Mouse (Mus musculus) left cerebral cortex, postnatal 4 days (tissue): Measurements from ENCODE around the gene Ncoa5. TPM values are rescaled to one million over a fixed set of nuclear protein-coding genes. Genes with fewer than 3 reads are reported as not detected.

Source experiments
- DNase-seq: peaks from one replicate; pipeline ENCODE4 v3.0.0-alpha.2; 2022
- intact Hi-C: fragments of 180-260 bp; cut with DNase I; formaldehyde crosslinking; loops from one replicate; pipeline ENCODE4 v1.15.1; 2025
- total RNA-seq, 2 experiments: library from RNA; stranded (reverse); gene quantifications; 2 replicates each; pipeline ENCODE4 v1.2.3; 2021

Ncoa5 gene
- total RNA-seq, 2 experiments from 2014 or later = 107 to 111 TPM

DNA sequence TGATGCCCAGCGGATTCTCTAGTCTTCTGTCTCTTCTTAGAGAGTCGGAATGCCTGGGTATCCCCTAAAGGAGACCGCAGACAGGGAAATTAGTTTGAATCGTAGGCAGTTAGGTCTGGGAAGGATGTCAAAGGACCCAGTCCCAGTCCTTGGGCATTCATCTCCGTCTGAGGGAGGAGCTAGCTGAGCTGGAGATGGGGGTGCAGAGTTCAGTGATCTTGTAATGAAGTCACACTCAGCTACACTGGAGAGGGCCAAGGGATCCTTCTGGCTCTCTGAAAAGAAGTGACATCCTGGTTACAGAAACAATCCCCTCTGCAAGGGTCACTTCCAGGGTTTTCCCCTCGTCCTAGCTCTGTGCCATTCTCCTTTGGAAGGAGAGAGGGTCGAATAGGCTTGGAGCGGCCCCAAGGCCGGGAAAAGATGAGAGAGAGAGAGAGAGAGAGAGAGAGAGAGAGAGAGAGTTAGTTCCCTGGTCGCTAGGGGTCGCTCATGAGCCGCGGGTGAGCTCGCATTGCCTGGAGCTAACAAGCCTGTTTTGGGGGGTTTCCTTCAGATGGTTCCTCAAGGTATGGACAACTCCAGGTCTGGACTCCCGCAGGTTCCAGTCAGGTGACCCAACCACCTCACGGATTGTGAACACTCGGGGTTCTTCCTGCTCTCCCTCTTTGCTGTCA is 73.0 kb downstream of the Ncoa5 start:
- intact Hi-C loops = no loop called here
- DNase-seq = peak; percentile 84

DNA sequence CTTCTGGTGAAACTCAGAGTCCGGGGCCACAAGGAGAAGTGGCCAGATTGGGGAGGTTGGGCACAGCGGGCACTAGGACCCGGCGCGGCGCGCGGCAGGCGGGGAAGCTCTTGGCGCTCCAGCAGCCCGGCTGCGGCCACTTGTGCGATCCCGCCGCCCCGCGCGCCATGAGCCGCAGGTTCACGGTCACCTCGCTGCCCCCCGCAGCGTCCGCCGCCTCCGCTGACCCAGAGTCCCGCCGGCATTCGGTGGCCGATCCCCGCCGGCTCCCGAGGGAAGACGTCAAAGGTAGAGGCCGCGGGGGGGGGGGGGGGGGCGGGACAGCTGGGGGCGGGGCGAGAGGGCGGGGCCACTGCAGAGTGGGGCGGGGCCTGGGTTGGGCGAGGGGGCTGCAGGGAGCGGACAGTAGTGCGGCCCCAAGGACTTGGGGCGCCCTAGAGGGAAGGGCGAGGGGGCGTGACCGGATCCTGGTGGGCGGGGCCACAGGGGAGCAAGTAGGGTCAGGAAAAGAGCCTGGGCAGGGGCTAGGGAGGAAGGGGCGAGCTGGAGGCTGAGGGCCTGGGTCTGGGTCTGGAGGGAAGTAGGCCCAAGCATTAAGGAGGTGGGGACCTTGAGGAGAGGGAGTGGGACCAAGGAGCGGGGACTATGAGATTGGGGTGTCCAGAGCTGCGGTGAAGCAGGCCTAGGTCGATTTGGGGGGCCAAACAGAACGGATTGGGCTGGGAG is 73.8 kb downstream of the Ncoa5 start, which contains the start of gene Slc12a5:
Gene Slc12a5 (plus strand): TSS at position 87 of the 726 bp plus-strand sequence.
- intact Hi-C loops = no loop called here
- DNase-seq = peak; percentile 73

DNA sequence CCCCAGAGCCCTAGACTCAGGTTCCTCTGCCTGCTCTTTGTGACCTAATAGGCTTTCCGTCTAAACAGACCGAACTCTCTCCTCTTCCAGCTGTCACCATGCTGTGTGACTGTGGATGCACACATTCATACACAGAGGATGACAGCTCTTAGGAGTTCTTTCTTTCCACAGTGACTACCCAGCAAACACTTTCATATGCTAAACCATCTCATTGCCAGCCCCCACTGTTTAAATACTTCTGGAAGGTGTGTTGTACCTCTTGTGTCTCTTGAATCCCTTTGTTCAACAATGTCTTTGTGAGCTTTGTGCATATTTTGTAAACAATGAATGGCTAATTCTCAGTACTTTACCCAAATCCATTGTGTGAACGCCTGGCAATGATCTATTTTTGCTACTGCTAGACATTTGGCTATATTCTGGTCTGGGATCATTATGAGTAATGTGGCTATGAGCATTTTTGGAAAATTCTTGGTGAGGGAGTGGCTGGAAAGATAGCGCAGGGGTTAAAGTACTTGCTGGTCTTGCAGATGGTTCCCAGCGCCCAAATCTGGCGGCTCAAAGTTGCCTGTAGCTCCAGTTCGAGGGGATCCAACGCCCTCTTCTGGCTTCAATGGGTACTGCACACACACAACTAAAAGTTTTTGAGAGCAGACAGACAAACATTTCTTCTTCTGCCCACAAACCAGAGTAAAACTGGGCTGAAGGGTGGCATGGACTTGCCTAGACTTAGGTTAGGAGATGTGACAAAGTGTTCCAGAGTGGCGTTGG is 76.9 kb downstream of the Ncoa5 start:
- DNase-seq = no peak
- intact Hi-C loops = no loop called here

- DNase-seq = no peak
- intact Hi-C loops = no loop called here
These were observed 78.5 kb downstream of the Ncoa5 start for GRCm38 (mm10) chr2:164956195-164956594.

GRCm38 (mm10) chr2:164955725-164956124 is 78.9 kb downstream of the Ncoa5 start:
- no peak for DNase-seq
- intact Hi-C loops = no loop called here

GRCm38 (mm10) chr2:164953224-164953623 is 81.4 kb downstream of the Ncoa5 start:
- intact Hi-C loops = no loop called here

DNA sequence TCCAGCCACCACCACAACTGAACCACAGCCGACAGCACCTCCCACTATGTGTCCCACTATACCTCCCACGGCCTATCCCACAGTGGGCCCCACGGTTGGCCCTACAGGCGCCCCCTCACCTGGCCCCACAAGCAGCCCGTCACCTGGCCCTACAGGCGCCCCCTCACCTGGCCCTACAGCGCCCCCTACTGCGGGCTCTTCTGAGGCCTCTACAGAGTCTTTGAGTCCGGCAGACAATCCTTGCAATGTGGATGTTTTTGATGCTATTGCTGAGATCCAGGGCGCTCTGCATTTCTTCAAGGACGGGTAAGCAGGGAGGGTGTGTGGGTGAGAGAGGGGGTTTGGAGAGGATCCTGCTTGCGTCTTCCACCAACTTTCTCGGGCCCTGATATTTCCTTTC is 82.2 kb downstream of the Ncoa5 start:
- intact Hi-C loops = no loop called here
- no peak for DNase-seq

More at GRCm38 (mm10) chr2:164953224-164953623, 81.4 kb downstream of the Ncoa5 start:
- peak; percentile 90 for DNase-seq

- DNase-seq = no peak
- intact Hi-C loops = no loop called here
These were observed 82.9 kb downstream of the Ncoa5 start for GRCm38 (mm10) chr2:164951745-164952144.

- intact Hi-C loops = no loop called here
These were observed 84.2 kb downstream of the Ncoa5 start for GRCm38 (mm10) chr2:164950501-164950900.

More at GRCm38 (mm10) chr2:164950501-164950900, 84.2 kb downstream of the Ncoa5 start:
- DNase-seq = no peak

Other genes with a start within 250 kb of the Ncoa5 start
- gene Snx21, start 249.0 kb downstream of the Ncoa5 start, total RNA-seq = 10 to 100 TPM; 52.8 to 56.9 TPM
- gene Acot8, start 230.0 kb downstream of the Ncoa5 start, total RNA-seq = 10 to 100 TPM; 20.6 to 20.8 TPM
- gene Zswim3, start 229.8 kb downstream of the Ncoa5 start, total RNA-seq = 1 to 10 TPM; 6.9 to 8.0 TPM
- gene Zswim1, start 212.2 kb downstream of the Ncoa5 start, total RNA-seq = 10 to 100 TPM; 17.5 to 17.8 TPM
- 1 to 10 TPM; 1.1 to 1.2 TPM for gene Spata25, start 206.3 kb downstream of the Ncoa5 start, total RNA-seq
- 10 to 100 TPM; 56.8 to 62.2 TPM for gene Ctsa, start 202.0 kb downstream of the Ncoa5 start, total RNA-seq
- 1 to 10 TPM; 5.1 to 5.6 TPM for gene Neurl2, start 201.4 kb downstream of the Ncoa5 start, total RNA-seq
- 10 to 100 TPM; 63.5 to 71.3 TPM for gene Pltp, start 177.2 kb downstream of the Ncoa5 start, total RNA-seq
- gene Pcif1, start 155.6 kb downstream of the Ncoa5 start, total RNA-seq = 10 to 100 TPM; 53.9 to 61.4 TPM
- gene Zfp335, start 123.1 kb downstream of the Ncoa5 start, total RNA-seq = 10 to 100 TPM; 30.0 to 31.2 TPM
- gene Mmp9, start 94.1 kb downstream of the Ncoa5 start, total RNA-seq = 1 to 10 TPM; 2.1 to 2.3 TPM
- 100 to 1,000 TPM; 158 to 181 TPM for gene Slc12a5, start 74.1 kb downstream of the Ncoa5 start, total RNA-seq
- gene Cd40, start 20.8 kb upstream of the Ncoa5 start, total RNA-seq = 1 to 10 TPM; 2.3 to 4.2 TPM
- not detected for gene 1700025C18Rik, start 55.9 kb upstream of the Ncoa5 start, total RNA-seq
- gene Cdh22, start 200.0 kb upstream of the Ncoa5 start, total RNA-seq = 10 to 100 TPM in 1 of 2 experiments, 1 to 10 TPM in 1; 8.3 to 12.3 TPM